Mouse (Mus musculus) embryo, embryonic 10 days (tissue): Measurements from ENCODE around the gene Mob1a.

ENCODE experiments used
- DNase-seq: peaks from one replicate; pipeline ENCODE4 v3.0.0-alpha.2; 2015; ENCODE audit warnings: low spot score

Gene Mob1a

DNA sequence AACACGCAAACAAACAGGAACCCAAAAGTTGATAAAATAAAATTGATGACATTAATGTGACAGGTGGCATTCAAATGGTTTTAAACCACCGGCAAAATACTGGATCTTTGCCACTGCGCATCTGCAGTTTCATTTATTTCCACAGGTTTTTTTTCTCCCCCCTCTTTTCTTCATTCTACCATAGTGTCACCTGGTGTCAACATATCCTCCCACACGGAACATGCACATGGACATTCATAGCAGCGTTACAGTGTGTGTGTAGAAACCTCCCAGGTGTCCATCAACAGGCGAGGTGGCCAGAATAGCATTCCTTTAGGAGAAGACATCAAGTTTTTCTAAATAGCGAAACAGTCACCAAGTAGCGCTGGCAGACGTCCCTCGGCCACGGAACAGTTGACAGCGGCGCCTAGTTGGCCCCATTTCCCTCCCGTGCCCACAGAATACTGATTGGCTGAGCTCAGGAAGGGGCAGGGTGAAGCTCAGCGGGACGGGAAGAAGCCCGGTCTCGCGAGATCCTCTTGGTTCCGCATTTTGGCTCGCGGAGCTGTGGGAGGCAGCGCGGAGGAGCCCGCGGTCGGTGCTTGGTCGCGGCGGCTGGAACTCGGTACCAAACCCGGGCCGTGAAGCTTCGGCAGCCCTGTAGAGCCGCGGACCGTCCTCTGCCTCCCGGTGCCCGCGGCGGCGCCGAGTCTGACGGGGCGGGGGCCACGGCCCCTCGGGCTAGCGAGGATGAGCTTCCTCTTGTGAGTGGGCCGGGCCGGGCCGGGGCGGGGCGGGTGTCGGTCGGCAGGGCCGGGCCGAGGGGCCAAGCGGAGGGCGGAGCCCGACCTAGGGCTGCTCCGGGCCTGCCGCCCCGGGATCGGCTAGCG lies at the start of gene Mob1a, which contains the start of gene Mthfd2:
Gene Mob1a, plus strand, starts transcription at position 492 of the 869 bp plus-strand sequence.
Gene Mthfd2, minus strand, starts transcription at position 384 of the 869 bp plus-strand sequence.
- DNase-seq = peak; percentile 98

DNA sequence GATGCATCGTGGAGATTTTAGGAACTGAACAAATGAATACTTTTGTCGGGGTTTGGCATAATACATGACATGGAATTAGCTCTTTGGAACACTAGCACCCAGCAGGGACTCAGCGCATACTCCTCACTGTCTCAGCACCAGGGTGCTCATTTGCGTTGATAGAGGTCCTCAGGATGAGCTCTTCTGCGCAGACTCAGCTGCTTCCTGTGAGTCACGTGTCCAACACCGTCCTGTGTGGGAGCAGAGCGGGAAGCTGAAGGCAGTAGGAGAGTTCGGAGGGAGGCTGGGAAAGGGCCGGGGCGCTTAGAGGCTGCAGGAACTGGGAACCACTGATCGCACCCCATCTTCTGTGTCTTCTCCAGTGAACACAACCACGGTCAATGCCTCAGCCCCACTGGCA lies 48.7 kb upstream of the Mob1a start:
- no peak for DNase-seq

DNA sequence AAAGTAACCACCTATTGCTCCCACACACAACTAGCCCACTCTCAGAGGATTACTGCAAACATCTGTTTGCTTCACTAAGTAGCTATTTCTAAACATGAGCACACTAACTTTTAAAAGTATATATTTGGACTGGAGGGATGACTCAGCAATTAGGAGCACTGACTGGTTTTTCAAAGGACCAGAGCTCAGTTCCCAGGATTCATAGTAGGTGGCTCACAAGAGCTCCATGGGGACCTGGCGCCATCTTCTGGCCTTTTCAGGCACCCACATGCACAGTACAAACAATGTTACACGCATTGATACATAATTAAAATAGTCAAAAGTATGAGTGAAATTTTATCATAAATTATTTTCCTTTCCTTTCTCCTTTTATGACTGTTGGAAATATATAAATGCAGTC lies 46.9 kb upstream of the Mob1a start:
- peak; percentile 53 for DNase-seq

DNA sequence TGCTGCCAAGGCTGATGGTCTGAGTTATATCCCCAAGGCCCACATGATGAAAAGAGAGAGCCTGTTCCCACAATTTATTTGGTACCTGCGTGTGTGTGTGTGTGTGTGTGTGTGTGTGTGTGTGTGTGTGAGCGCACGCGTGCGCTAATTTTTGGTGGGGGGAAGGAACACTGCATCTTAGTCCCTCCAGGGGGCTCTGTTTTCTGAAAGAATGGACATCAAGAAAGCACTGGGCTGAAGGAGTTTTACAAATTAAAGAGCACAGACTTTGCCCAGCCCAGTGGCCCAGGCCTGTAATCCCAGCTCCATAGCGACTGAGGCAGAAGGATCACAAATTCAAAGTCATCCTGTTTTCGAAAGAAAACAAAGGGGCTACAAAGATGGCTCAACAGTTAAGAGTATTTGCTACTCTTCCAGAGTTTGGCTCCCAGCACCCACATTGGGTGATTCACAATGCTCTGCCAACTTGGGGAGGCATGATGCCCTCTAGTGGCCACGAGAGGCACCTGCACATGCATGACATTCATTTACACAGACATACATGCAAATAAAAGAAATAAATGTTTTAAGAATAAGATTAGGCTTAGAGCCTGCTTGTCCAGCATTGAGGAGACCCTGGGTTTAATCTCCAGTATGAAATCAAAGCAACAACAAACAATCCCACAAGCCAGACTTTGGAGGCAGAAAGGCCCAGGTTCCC lies 45.4 kb upstream of the Mob1a start:
- peak; percentile 48 for DNase-seq

DNA sequence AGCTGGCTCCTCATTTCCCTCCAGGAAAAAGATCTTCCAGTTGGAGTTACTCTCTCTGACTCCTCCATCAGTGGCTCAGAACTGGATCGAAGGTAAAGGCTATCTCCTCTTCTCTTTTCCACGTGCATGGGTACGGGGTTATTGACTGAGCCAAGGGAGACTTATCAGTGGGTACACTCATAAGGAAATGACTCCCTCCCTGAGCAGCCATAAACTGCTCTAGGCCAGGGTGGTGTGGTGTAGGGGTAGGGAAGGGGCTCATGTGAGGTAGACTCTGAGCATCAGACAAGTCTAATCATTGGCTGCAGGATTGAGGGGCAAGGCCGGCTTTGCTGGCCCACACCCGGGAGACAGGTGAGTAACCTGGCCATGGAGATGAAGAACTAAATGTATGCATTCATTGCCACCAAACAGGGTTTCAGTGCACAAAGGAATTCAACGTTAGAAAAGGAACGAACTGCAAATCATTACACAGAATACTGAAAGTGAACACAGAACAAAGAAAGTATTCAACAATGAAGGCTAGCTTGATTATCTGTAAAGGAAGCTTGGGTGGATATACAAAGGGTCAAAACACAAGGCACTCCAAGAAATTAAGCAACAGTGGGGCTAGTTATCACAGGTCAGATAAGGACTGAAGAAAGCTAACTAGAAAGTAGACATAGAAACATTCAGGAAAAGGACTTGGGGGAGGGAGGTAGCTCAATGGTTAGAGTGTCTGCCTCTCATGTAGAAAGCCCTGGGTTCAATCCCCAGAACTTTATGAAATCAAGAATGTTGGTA lies 25.2 kb upstream of the Mob1a start:
- no peak for DNase-seq

DNA sequence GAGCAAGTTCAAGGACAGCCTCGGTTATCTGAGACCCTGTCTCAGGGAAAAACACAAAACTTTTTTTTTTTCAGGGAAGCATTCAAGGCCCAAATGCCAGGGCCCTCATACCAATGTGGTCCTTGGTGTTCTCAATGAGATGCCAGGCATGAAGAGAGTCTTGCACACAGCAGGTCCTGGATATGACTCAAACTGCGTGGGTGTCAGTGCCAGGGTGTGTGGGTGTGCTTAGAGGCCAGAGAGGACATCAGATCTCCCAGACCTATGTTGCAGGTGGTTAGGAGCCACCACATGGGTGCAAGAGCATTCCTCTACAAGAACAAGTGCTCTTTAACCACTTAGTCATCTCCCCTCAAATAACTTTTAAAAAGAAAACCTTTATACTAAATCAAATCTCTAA lies 24.5 kb upstream of the Mob1a start:
- no peak for DNase-seq

DNA sequence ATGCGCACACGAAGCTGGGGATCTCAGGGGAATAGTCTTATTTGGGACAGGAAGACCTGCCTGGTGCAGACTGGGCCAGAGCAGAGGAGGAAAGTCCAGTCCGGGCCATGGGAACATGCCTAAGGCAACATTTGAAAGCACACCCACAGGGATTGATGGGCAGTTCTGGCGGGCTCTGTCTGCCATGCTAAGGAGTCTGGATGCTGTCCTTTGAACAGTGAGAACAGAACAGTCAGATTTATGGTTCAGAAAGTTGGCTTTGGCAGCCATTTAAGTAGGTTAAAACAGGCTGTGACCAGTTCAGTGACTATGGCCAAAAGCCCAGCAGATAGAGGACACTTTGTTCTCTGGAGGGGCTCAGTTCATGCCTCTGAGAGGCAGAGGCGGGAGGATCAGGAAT lies 23.6 kb upstream of the Mob1a start:
- DNase-seq = no peak

DNA sequence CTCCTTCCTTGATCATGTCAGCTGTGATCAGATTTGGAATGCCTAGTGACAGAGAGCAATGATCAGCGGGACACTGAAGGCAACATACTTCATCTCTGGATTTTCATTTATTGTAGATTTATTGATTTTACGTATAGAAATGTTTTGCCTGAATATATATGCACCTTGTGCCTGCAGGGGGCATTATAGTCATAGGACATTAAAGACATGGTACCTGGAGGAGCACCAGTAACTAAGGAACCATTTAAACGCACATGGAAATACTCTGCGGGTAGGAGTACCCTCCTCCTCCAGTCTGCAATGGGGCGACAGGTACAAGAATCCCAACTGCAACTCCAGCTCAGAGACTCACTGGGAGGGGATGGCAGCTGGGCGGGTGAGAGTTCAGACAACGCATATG lies 16.8 kb upstream of the Mob1a start:
- DNase-seq = no peak

DNA sequence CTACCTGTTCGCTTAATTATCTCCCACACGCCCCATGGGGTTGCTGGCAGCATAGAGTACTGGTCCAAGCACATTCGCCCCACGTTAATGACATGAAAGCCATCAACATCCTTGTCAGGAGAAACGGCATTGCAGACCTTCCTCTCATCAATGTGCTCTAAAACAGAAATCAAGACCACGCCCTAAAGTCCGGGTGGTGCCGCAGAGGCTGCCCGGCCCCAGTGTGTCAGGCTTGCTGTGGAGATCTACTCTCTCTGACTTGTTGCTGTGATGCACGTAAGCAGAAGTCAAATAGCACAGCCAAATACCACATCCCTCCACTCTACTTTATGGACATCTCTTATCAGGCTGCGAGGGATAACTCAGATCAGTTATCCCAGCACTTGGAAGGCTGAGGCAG lies 14.6 kb upstream of the Mob1a start:
- DNase-seq = no peak

DNA sequence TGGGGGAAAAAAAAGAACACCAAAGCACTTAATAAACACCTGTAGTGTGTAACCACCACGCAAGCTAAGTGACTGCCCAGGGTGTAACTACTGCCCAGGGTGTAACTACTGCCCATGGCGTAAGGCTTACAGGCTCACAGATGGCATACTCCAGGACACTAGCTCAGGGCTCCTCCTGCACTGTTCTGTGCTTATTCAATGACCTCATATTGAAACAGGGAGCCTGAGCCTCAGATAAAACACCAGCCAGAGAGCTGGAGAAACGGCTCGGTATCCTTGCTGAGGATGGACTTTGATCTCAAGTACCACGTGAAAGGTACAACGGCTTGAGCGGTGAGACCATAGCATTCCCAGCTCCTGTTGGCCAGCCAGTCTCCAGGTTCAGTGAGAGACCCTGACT lies 13.8 kb upstream of the Mob1a start:
- no peak for DNase-seq

DNA sequence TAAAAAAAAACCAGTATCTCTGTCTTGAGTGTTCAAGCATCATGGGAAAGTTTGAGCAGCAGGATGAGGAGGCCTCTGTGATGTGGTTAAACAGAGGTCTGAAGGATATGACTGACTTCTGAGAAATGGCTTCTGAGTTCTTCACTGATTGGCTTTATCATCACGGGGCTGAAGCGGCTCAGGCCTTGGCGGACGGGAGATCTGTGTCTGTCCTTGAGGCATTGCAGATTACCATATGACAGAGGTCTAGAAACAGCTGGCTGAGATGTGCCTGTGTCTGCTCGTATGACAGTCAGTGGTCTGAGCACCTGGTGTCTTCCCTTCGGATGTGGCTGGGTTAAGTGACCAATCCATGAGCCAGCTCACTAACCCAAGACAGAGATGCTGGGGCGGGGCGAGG lies 13.3 kb upstream of the Mob1a start:
- no peak for DNase-seq

DNA sequence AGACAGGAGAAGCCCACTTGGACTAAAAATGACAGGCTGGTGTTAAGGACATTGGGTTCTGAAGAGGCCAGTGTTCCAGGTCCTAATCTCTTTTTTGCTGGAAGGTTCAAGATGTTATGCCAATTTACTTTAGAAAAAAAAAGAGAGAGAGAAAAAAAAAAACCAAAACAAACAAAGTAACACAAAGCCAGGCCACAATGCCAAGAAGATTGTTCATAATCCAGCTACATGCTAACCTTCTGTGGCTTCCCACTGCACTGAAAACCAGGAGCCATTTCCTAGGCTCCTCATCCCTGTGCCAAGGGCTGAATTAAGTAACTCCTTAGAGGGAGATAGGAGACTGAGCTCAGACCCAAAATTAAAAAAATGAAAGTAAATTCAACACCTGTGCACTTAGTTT lies 10.5 kb upstream of the Mob1a start:
- no peak for DNase-seq

DNA sequence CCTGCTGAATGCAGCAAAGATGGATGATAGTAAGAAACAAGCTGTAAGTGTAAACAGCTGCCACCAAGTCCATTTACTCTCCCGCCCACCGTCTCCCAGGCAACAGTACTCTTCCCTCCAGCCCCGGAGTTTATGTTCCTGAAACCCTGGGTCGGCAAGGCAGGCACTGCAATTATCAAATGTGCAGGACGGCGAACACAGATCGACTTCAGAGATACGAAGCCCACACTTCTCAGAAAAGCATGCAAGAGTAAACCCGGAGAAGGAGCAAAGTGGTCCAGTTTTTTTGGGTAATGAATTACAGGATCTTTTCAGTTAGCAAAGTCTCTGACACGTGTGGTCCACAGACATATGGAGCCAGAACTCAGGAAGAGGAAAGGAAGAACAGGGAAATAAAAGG lies 9.8 kb upstream of the Mob1a start:
- peak; percentile 84 for DNase-seq

DNA sequence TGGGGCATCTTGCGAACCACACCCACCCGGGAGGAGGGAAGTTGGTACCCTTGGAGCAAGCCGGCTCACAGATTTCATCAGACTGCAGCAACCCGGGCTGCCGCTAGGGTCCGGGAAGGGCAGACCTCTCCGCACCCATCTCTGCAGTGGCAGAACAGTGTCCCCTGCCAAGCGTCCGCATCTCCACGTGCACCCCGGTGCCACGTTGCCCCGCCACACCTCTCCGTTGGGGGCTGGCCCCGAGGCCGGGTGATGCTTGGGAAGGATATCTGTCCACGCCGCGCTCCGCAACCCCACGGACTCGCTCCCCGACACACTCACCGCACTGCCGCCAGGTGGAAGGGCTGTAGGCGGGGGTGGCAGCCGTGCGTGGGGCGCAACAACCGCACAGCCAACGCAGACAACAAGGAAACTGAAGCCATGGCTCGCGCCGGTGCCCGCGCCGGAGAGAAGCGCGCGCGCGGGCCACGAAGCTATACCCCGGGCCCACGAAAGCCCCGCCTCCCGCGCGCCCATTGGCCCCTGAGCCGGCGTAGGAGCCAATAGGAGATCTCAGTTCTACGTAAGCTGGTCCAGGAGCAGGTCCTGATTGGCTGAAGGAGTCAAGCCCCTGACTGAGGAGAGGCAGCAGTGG lies 8.6 kb upstream of the Mob1a start:
- peak; percentile 95 for DNase-seq

DNA sequence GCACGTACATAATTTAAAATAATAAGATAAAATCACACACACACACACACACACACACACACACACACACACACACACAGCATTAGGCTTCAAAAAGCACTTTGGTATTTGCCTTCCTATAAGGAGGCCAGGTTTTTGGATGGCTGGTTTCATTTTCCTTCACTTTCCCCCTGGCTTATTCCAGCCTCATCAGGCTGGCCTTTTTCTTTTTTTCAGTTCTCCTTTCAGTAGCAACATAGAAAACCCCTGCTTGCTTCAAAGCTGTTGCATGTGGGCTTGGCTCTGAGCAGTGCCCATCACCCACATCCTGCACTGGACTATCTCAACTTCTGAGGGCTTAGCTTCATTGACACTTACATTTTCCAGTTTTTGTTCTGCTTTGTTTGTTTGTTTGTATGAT lies 3.9 kb upstream of the Mob1a start:
- no peak for DNase-seq

DNA sequence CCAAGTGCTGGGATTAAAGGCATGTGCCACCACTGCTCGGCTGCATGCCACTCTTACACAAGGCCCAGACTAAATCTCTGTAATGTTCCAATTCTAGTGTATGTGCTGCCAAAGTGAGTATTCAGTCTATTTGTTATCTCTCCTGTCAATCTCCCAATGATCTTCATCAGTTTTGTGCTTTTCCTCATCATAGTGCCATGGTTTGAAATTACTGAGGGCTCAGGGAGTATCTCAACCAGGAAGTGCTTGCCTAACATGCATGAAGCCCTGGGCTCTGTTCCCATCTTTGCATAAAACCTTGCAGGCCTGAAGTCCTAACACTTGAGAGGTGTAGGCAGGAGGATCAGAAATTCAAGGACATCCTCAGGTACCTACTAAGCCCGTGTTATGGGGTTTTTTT lies 3.0 kb upstream of the Mob1a start:
- DNase-seq = no peak

DNA sequence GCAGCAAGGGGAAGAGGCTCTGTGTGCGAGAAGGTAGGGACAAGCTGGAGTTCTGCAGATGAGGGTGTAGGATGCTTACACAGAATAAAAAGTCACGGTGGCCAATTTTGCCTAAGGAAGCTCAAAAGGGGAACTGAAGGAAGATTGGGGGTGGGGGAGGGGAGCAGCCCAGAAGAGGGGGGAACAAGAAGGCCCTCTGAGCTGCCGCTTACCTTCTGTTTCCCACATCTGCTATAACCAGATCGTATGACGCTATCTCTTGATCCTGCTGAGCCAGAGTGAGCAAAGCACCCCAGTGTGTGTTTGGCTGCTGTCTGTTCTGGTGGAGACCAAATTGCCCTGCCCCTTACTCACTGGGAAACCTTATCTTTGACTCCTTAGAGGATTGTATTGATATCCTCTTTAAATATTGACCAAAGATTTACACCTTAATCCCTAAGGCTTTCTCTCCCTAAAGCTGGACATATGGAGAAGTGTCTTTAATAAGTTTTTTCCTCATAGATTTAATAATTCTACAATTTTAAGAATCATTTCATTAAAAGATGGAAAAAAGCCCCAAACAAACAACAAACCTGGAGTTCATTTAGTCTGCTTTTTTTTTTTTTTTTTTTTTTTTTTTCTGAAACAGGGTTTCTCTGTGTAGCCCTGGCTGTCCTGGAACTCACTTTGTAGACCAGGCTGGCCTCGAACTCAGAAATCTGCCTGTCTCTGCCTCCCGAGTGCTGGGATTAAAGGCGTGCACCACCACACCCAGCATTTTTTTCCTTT lies 2.0 kb upstream of the Mob1a start:
- no peak for DNase-seq

DNA sequence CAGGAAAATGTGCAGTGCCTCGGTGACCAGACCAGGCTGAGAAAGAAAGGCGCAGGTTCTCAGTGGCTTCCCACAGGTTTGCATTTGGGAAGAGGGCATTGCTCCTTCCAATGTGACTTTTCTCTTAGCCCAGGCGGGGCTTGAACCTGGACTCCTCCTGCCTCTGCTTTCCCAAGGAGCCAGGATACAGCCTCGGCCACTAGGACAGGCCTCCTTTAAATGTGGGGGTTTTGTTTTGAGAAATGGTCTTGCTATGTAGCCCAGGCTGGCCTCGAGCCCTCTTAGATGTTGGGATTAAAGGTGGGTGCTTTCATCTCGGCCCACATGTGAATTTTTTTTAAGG lies 549 bp downstream of the Mob1a start:
- no peak for DNase-seq

DNA sequence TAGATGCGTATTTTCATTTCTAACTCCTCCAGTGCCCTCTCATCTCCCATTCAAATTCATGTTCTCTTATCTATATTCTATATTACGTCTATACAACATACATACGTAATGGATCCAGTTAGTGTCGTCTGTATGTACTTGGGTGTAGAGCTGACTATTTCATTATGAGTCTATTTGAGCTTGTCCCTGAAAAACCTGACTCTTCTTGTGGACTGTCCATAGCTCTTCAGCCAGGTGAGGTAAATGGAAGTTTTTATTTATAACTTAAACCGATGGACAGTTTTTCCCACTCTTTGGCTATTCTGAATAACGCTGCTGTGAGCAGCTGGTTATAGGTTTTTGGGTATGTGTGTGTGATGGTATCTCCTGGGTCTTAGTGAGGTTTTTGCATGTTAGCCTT lies 945 bp downstream of the Mob1a start:
- DNase-seq = no peak

DNA sequence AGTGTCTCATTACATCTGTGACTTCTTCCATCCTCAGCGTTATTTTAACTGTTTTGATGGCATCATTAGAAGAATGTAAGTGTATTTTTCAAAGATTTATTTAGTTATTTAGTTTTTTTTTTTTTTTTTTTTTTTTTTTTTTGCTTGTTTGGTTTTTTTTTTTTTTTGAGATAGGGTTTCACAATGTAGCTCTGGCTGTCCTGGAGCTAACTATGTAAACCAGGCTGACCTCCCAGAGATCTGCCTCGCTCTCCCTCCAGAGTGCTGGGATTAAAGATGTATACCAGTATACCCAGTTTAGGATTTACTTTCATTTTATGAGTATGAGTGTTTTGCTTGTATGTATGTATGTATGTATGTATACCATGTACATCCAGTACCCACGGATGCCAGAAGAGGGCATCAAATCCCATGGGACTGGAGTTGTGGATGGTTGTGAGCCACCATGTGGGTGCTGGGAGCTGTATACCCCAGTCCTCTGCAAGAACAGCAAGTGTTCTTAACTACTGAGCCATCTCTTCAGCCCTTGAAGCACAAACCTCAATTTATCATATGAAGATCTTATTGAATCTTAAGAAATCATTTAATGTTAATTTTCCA lies 1.9 kb downstream of the Mob1a start:
- no peak for DNase-seq

DNA sequence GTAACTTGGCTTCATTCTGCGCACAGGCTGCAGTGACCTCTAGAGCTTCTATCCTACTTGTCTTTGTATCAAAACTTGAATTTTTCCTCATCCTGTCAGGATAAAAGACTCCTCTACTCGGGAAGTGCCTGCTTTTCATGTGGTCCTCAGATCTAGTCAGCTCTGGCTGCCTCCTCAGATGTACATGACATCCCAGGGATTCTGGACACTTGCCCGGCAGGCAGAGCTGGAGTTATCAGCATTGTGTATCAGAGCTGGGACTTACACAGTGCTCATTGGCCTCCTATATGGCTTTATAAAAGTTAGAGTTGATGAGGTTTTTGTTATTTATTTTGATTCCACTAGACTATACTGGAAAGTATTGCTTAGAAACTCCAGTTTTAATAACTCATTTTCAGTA lies 15.6 kb downstream of the Mob1a start:
- no peak for DNase-seq
